Mouse (Mus musculus) bone marrow, adult 2 months (tissue): Measurements from ENCODE around the gene Zfp605.

Experiments used
- CTCF ChIP-seq: fragments of 200-500 bp; IDR thresholded peaks from 2 replicates; pipeline ENCODE4 v1.5.1; 2011; ENCODE audit warnings: low read length, control low read depth; ENCODE audit not compliant: control insufficient read depth, insufficient read depth
- POLR2A ChIP-seq: fragments of 200-500 bp; IDR thresholded peaks from 2 replicates; pipeline ENCODE4 v1.6.1; 2011; ENCODE audit warnings: low read depth, mild to moderate bottlenecking, control low read depth, low read length, borderline replicate concordance; ENCODE audit not compliant: control insufficient read depth

DNA sequence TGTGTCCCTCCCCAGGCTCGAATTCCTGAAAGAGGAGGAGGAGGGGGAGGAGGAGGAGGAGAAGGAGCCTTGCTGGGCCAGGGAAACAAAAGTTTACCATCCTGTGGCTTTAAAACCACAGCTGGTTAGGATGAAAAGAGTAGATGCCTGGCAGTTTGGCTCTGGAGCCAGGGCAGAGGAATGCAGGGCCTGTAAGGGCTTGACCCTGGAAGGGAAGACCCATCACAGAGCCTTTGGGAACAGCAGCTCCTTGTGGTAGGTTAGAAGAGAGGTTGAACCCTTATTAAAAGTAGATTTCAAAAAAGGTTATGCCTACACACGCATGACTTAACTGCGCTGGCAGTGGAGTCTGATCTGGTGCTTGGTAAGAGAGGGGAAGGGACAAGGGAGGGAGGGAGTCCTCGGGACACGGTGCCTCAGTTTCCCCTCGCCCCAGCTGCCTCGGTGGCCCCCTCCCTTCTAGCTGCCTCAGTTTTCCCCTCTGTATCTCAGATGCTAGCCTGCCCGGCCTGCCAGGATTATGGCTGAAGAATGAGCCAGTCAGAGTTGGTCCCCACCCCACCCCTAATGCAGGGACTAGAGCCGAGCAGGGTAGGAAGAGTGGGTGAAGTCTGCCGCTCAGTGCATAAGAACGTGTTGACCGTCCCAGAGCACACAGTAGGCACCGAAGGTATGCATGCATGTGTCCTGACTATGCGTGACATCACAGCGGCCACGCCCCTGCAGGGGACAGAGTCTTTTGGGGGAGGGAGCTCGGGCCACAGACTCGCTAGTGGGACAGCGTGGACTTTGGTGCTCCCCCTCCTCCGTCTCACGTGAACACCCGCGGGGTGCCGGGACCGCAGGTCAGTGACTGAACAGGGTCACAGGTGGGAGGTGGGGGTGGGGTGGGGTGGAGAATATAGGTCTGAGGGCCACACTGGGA lies 10.0 kb upstream of the Zfp605 start, which contains the start of gene Plcxd1:
- TF ChIP-seq CTCF (no peak), POLR2A (no peak)
